Mouse (Mus musculus): ENCODE measurements around the gene Arap2.
"Not testable (repeated sequence)": the region's sequence is repeated elsewhere in the genome, so short reads cannot be mapped to it uniquely, and the experiment has no call there.

Gene Arap2

DNA sequence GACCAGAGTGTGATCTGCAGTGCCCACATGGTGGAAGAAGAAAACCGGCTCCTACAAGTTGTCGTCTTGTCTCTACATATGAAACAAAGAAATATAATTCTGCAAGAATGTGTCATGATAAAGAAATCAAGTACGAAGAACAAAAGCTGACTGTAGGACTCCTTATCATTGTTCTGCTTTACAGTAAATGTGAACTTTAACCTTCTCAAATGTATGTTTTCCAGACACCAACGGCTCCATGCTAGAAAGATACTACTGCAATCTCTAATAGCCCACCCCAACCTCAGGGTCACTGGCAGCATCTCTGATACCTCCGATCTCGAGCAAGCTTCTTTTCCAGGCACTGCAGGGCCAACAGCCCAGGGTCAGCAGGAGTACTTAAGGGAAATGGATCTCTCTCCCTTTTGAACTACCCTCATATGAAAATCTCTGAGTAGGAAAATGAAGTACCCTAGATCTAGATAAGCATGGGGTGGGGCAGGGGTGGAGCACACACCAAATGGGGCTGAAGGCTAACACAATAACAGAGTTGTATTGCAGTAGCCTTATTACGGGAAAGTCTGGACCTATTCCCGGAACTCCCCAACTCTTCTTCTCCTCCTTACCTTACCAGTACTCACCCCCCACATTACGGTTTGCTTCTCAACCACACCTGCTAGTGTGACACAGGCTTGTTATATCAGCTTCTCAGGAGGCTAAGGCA, 22.6 kb downstream of the Arap2 start:
- no peak for DNase-seq (ENCODE audit: low read depth, low spot score)

- no peak for DNase-seq (ENCODE audit: low read depth, low spot score)
Measured at GRCm38 (mm10) chr5:62739451-62740415, 26.2 kb downstream of the Arap2 start.

GRCm38 (mm10) chr5:62730573-62730972, 35.4 kb downstream of the Arap2 start:
- DNase-seq (ENCODE audit: low read depth, low spot score), result not testable (repeated sequence)

DNA sequence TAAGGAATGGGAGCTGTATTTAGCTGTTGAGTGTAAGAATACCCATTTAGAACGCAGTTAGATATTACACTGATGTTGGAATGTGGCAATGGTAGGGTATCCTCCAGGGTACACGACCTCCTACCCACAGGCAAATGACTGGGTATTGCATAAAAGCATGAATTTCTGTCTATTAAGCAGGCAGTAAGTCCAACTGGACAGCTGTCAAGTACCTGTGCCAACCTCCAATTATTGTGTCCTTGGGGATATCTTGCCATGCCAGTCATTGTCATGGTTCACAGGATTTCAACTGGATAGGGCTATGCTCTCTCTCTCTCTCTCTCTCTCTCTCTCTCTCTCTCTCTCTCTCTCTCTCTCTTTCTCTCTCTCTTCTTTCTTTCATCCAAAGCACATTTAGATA, 40.4 kb downstream of the Arap2 start:
- DNase-seq (ENCODE audit: low read depth, low spot score), result no peak

DNA sequence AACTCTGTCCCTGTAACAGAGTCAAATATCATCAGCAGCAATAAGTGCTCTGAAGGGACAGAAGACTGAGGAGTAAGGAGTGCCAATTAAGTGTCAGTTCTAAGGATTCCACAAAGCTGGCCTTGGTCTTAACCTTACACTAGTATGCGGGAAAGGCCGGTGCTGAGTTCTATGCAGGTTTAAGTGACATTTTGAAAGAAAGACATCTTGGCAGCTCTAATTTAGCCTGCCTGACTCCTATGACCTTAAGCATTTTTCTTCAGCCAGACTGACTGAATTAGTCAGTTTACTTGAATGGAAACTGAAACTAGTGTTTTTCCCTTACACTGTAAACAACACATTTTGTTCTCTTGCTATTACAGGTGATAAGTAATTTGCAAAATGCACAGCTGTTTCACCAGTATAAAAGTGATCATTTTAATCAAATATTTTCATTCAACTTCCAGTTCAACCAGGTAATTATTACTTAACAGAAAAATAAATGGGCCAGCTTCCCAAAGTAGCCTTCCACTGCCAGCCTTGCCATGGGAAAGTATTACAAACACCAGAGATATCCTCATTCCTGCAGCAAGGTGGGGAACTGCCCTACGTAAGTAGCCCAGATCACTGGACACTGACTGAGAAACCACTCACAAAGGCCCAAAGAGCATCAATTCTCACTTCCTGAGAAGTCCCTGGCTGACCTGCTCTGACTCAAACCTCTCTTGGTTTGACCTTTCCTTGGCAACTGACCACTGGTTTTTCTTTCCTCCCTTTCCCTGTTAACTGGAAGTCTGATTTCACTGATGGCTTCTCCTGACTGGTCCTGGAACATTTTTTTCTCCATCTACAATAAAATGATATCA, 42.5 kb downstream of the Arap2 start:
- DNase-seq (ENCODE audit: low read depth, low spot score), result no peak

DNA sequence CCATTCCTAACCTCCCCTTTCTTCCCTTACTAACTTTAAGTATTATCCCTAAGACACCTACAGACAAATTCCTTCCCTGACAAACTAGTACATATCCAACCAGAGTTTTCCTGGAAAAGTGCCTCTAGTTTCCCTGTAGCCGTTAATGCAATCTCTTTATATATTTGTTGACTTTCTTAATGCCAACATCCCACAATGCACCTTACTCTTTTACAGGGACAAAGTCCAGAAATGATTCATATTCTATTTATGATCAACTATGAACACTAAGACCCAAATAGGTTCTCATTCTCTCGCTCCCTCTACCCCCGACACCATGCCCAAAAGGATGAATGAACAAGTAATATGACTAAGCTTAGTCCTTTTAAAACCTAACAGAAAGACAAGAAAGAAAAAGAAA, 49.5 kb downstream of the Arap2 start:
- no peak for DNase-seq (ENCODE audit: low read depth, low spot score)

- DNase-seq (ENCODE audit: low read depth, low spot score), result no peak
Measured at GRCm38 (mm10) chr5:62715977-62716376, 50.0 kb downstream of the Arap2 start.

- no peak for DNase-seq (ENCODE audit: low read depth, low spot score)
Measured at GRCm38 (mm10) chr5:62715436-62715835, 50.5 kb downstream of the Arap2 start.

- DNase-seq (ENCODE audit: low read depth, low spot score), result no peak
Measured at GRCm38 (mm10) chr5:62710955-62711354, 55.0 kb downstream of the Arap2 start.

DNA sequence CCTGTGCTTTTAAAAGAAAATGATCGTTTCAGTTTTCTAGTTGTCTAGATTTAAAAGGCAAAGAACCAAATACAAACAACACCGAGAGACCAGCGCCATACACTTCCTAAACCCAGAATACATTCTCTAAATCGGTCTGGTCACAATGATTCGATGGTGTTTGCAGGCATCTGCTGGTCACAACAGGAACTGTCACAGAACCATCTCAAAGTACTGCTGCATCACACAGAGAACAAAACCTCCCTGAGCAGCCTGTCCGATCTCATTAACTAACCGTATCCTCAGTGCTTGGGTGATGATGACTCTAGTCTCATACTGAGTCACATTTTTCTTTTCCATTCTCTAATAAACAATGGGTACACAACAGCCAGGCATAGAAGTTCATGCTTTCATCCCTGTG, 59.1 kb downstream of the Arap2 start:
- peak; percentile 9 for DNase-seq (ENCODE audit: low read depth, low spot score)

- DNase-seq (ENCODE audit: low read depth, low spot score), result no peak
Measured at GRCm38 (mm10) chr5:62689965-62690364, 76.0 kb downstream of the Arap2 start.

GRCm38 (mm10) chr5:62683751-62684150, 82.2 kb downstream of the Arap2 start:
- DNase-seq (ENCODE audit: low read depth, low spot score), result no peak

GRCm38 (mm10) chr5:62683207-62683606, 82.8 kb downstream of the Arap2 start:
- DNase-seq (ENCODE audit: low read depth, low spot score), result no peak

- no peak for DNase-seq (ENCODE audit: low read depth, low spot score)
Measured at GRCm38 (mm10) chr5:62677390-62677789, 88.6 kb downstream of the Arap2 start.

GRCm38 (mm10) chr5:62672736-62673436, 93.1 kb downstream of the Arap2 start:
- DNase-seq (ENCODE audit: low read depth, low spot score), result no peak

- no peak for DNase-seq (ENCODE audit: low read depth, low spot score)
Measured at GRCm38 (mm10) chr5:62665329-62665728, 100.6 kb downstream of the Arap2 start.

GRCm38 (mm10) chr5:62664847-62665246, 101.1 kb downstream of the Arap2 start:
- DNase-seq (ENCODE audit: low read depth, low spot score), result no peak

DNA sequence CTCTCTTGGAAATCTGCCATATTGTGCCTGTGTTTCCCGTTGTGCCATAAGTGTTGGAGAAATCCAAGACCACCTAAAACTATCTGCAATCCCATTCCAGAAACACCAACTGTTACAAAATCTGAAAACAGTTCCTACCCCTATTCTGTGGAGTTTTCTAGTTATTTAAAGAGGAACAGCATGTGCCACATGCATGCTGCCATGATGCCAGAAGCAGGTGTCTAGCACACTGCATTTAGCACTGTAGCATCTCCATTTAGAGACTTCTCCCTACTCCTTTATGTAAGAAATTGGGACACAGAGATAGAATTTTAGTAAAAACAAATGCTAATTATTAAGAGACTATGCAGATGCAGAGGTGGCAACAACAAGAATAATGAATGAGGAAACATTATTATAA, 102.8 kb downstream of the Arap2 start:
- DNase-seq (ENCODE audit: low read depth, low spot score), result no peak

DNA sequence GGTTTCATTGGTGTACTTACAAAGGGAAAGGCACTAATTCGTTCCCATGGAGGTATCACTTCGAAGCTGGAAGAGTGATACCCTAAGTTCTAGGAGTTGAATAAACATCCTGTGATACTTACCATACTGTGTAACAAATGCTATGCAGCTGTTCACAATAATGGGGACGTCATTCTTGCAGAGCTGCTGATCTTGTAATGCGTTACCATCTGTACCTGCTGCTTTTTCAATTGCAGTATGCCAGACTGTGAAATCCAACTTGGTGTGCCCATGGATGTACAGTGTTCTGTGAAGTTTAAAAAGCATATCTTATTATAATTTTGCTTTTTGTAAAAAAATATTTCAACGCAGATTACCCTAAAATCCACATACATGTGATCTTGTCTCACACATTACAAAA, 112.0 kb downstream of the Arap2 start:
- DNase-seq (ENCODE audit: low read depth, low spot score), result no peak

- DNase-seq (ENCODE audit: low read depth, low spot score), result no peak
Measured at GRCm38 (mm10) chr5:62642330-62642729, 123.6 kb downstream of the Arap2 start.

DNA sequence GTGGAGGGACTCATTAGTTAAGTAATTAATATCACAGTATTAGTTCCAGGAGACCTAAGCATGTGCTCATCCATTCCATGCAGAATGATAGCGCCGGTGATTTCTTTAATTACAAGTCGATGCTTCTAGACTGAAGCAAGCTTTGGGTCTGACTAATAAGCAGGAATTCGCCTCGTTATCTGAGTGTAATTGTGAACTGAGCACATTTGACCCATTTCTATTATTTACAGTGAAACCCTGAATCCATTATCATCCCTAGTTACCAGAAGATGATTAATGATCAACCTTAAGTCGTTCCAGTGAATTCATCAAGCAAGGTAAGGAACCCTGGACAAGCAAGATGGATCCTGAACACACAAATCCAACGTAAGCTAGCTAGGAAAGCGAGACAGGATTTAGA, 125.5 kb downstream of the Arap2 start:
- DNase-seq (ENCODE audit: low read depth, low spot score), result no peak

Data from retina, adult 2 months (tissue).